Mouse (Mus musculus) megakaryocyte, embryonic 14.5 days (primary cell): ENCODE results near the gene Fam169a.

Experiments
- FLI1 ChIP-seq: IDR thresholded peaks from 2 replicates; pipeline ENCODE4 v1.6.1; 2012; ENCODE audit warnings: low read length, inconsistent platforms, mixed read lengths
- GATA1 ChIP-seq: IDR thresholded peaks from 3 replicates; pipeline ENCODE4 v1.6.1; 2012; ENCODE audit warnings: mixed read lengths, low read length, inconsistent platforms, borderline replicate concordance

GRCm38 (mm10) chr13:97071626-97072241, 4.6 kb downstream of the Fam169a start:
- no peak for TF ChIP-seq GATA1
- TF ChIP-seq FLI1: no peak
